Mouse (Mus musculus) liver, adult 2 months (tissue): ENCODE results near the gene Kdm2a.

Experiments
- CTCF ChIP-seq: fragments of 200-500 bp; IDR thresholded peaks from 2 replicates; pipeline ENCODE4 v1.5.1; 2011; ENCODE audit warnings: low read depth, low read length, control low read depth
- POLR2A ChIP-seq: fragments of 200-500 bp; IDR thresholded peaks from 2 replicates; pipeline ENCODE4 v1.6.1; 2011; ENCODE audit warnings: low read length, control low read depth; ENCODE audit not compliant: insufficient read depth; ENCODE audit errors: extremely low read depth

GRCm38 (mm10) chr19:4387276-4387675 lies 10.8 kb downstream of the Kdm2a start:
- TF ChIP-seq CTCF (no peak), POLR2A (no peak)
